Mouse (Mus musculus): ENCODE data around the gene Cmss1.

GRCm38 (mm10) chr16:57346258-57346657 is 260.4 kb downstream of the Cmss1 start:
- TF ChIP-seq CTCF (IDR thresholded peaks at IDR 0.05; ENCODE audit: low read depth) = no peak
- no peak for TF ChIP-seq EP300 (IDR thresholded peaks at IDR 0.05; ENCODE audit: low read depth)

All from liver, postnatal 0 days (tissue).